Mouse (Mus musculus) limb, embryonic 10.5 days (tissue): Measurements from ENCODE around the gene Gjc2. TPM values are rescaled to one million over a fixed set of nuclear protein-coding genes. Genes with fewer than 3 reads are reported as not detected.

Experiments
- DNase-seq: peaks from one replicate; pipeline ENCODE4 v3.0.0-alpha.2; 2017; ENCODE audit warnings: low spot score
- H3K27ac ChIP-seq: fragments of 300-500 bp; sonication (generic); 2 replicates; pipeline ENCODE4 v1.5.1; 2016; ENCODE audit warnings: mild to moderate bottlenecking
- H3K27me3 ChIP-seq: fragments of 300-500 bp; sonication (generic); 2 replicates; pipeline ENCODE4 v1.6.1; 2016; ENCODE audit warnings: low read depth, mild to moderate bottlenecking; ENCODE audit not compliant: poor library complexity, severe bottlenecking
- H3K36me3 ChIP-seq: fragments of 300-500 bp; sonication (generic); 2 replicates; pipeline ENCODE4 v1.6.1; 2016; ENCODE audit warnings: mild to moderate bottlenecking, moderate library complexity
- H3K4me1 ChIP-seq: fragments of 300-500 bp; sonication (generic); 2 replicates; pipeline ENCODE4 v1.6.1; 2016
- H3K4me3 ChIP-seq: fragments of 300-500 bp; sonication (generic); 2 replicates; pipeline ENCODE4 v1.5.1; 2016; ENCODE audit warnings: mild to moderate bottlenecking, moderate library complexity
- H3K9me3 ChIP-seq: fragments of 300-500 bp; sonication (generic); replicated peaks from 2 replicates; pipeline ENCODE4 v1.6.1; 2016; ENCODE audit warnings: mild to moderate bottlenecking
- WGBS: fragments of 180-500 bp; shearing (Covaris S2); methylation state at CpG from one replicate; pipeline ENCODE4 v1.1.7; 2016; 5-methylcytosine and 5-hydroxymethylcytosine counted together
- polyA plus RNA-seq: library from polyadenylated mRNA; unstranded; fragments of >200 nt; fragmentation: Nextera tagmentation; extraction: Ambion mirVana; gene quantifications from 2 replicates; pipeline ENCODE4 v1.2.1, GENCODE M21; 2016

Gene Gjc2
- polyA plus RNA-seq, 1 experiment from 2014 or later, result 0.23 TPM

DNA sequence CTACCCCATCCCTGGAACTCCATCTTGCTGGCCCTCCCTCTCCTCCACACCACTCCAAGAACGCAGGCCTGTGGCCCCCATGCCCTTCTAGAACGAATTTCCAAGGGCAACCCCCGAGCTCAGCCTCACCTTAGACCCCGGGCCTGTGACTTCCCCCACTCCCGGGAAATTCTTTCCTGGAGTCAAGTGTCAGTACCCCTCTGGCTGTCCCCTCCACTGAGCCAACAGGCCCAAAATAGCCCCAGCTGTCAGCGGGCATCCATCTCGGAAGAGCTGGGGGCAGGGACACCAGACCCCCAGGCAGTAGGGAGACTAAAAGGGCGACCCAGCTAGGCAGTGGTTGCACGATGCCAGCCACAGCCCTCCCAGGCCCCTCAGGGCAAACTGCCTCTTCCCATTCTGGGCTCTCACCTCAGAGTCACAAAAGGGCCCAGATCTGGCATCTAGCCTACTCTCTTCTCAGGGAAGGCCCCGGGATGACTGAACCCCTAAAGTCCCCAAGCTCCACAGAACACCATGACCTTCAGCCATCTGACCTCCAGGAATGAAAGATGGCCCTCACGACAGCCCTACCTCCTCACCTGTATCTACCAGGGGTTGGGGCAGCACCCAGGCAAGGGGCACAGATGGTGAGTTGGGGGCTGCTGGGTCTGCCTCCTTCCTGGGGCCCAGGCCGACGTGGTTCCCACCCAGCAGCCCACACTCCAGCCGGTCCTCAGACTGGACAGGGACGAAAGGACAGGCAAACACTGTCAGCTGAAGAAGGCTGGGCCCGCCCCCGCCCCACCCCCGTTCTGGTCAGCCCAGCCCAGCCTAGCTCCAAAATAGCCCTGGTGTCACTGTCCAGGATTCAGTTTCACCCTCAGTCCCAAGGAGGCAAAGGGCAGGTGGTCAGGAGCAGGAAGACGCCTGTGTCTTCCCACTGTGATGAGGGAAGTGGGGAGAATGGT is 44.2 kb downstream of the Gjc2 start:
- 69% methylated on average over 19 of the region's 19 CpGs for WGBS
- Histone ChIP-seq H3K36me3 (no peaks in the 10 kb centered on the region), H3K4me1 (peaks cover 23% of the 10 kb centered on the region), H3K27ac (no peak overlapping the region), H3K4me3 (no peak overlapping the region), H3K9me3 (no peaks in the 10 kb centered on the region), H3K27me3 (peaks cover 72% of the 10 kb centered on the region)
- DNase-seq, result no peak

DNA sequence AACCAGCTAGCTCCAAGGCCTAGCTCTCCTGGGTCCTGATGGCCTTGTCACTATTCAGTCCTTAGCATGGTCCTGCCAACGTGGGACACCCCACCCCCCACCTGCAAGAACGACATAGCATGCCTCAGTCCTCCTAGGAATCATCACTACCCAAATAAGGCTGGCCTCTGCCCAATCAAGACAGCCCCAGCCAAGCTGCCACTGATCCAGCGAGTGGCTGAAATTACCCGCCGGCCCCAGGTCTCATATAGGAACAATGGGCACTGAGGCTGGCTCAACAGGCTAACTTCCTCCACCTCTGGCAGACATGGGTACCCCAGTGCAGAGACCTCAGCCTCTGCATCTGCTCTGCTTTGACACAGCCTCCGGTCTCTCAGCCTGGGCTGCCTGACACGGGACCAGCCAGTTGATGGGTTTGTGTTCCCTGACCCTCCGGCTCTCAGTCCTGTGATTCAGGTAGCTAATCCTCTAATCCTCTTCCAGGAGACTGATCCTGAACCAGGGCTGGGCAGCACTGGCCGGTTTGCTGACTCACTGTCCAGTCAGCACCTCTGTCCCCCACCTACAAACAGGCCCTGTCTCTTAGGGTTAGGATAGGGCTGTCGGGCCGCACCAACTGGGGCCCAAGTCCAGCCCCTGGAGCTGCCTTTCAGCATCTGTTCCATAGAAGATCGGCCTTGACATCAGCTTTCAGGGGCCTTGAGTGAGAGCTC is 45.9 kb downstream of the Gjc2 start:
- H3K4me1 ChIP-seq, result peaks cover 22% of the 10 kb centered on the region
- no peaks in the 10 kb centered on the region for H3K36me3 ChIP-seq
- H3K27ac ChIP-seq, result no peak overlapping the region
- H3K27me3 ChIP-seq, result peaks cover 88% of the 10 kb centered on the region
- 75% methylated on average over 12 of the region's 12 CpGs for WGBS
- DNase-seq, result no peak
- H3K4me3 ChIP-seq, result no peak overlapping the region
- no peaks in the 10 kb centered on the region for H3K9me3 ChIP-seq

DNA sequence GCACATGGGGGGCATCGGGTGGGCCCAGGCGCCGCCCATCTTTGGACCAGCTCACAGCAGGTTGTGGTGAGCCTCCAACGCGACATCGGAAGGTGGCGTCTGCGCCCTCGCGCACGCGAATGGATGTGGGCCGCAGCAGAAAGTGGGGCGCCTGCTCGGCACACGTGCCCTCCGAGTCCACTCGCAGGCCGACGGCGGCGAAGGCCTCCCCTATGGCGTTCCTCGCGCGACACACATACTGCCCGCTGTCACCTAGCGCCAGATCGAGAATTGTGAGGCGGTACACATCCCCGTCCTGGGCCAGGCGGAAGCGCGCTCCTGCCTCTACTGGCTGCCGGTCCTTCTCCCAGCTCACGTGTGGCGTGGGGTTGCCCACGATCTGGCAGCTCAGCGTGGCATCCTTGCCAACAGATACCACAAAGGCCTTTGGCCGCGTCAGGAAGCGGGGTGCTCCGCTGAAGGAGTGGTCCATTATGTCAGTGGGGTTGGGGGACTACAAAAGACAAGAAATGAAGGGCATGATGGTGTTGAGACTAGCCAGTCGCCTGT is 47.0 kb downstream of the Gjc2 start, which contains the start of gene Obscn:
Gene Obscn (minus strand): TSS at position 499 of the 549 bp plus-strand sequence.
- DNase-seq, result peak; percentile 39
- Histone ChIP-seq H3K36me3 (no peaks in the 10 kb centered on the region), H3K4me1 (peaks cover 19% of the 10 kb centered on the region), H3K4me3 (peak within 1 kb of the TSS; percentile 31), H3K27me3 (peaks cover 98% of the 10 kb centered on the region), H3K9me3 (no peaks in the 10 kb centered on the region), H3K27ac (no peak within 1 kb of the TSS)
- WGBS, result 17% methylated on average over 44 of the region's 44 CpGs

DNA sequence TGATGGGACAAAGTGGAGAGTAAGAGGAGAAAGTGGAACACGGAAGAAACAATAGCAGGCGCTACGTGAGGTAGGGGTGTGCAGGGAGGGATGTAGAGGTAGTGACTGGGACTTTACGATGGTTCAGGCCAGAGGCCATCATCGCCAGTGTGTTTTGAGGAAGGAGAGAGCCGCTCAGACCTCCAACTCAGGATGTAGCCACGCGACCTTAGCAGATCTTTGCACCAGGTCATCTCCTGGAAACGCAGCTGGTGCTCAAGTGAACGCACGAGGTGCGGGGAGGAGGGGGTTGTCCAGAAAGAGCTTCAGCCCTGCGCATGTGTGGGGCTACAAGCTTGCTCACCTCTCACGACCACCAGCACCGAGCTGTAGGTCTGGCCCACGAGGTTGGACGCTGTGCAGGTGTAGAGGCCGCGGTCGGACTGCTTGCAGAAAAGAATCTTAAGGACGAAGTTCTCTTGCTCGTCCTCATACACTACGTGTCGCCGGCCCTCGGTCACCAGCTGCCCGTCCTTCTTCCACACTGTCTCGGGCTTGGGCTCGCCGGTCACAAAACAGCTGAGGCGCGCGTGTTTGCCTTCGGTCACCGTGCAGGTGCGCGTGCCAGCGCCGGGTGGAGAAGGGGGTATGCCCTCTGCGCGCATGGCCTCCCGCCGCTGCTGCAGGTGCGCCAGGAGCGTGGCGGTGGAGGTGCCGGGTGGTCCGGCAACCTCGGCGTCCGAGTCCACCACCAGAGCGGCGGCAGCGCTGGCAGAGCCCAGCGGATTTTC is 47.8 kb downstream of the Gjc2 start:
- Histone ChIP-seq H3K27ac (no peak overlapping the region), H3K9me3 (no peaks in the 10 kb centered on the region), H3K27me3 (peaks cover 97% of the 10 kb centered on the region), H3K36me3 (no peaks in the 10 kb centered on the region), H3K4me1 (peaks cover 19% of the 10 kb centered on the region), H3K4me3 (peak overlapping the region; percentile 31)
- WGBS, result 10% methylated on average over 55 of the region's 55 CpGs
- no peak for DNase-seq

DNA sequence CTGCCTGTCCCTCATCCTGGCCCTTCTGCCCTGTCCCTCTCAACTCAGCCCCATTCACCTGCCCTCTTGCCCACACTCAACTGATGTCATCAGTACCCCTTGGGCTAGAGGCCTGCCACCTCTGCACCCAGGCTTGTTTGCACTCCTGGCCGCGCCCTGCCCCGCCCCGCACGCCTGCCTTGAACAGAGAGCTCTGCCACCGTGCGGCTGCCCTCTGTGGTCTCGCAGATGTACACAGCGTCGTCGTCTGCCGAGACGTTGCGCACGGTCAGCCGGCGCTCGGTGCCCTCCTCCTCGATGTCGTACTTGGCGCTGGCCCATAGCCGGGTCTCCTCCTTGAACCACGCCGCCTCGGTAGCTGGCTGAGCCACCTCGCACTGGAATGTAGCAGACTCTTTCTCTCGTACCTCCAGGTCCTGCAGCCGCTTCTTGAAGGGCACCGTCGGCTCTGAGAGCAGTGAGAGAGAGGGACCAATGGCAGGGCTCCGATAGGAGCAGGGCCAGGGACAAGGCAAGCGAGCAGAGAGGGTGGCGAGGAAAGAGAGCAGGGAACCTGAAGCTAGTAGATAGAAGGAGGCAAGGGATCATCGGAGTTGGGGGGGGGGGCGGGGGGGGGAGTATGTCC is 48.5 kb downstream of the Gjc2 start:
- Histone ChIP-seq H3K27me3 (peaks cover 93% of the 10 kb centered on the region), H3K36me3 (no peaks in the 10 kb centered on the region), H3K27ac (no peak overlapping the region), H3K9me3 (no peaks in the 10 kb centered on the region), H3K4me3 (peak overlapping the region; percentile 4; the same call in 1 of the 2 replicates), H3K4me1 (peaks cover 19% of the 10 kb centered on the region)
- 8% methylated on average over 34 of the region's 35 CpGs for WGBS
- peak; percentile 38 for DNase-seq

DNA sequence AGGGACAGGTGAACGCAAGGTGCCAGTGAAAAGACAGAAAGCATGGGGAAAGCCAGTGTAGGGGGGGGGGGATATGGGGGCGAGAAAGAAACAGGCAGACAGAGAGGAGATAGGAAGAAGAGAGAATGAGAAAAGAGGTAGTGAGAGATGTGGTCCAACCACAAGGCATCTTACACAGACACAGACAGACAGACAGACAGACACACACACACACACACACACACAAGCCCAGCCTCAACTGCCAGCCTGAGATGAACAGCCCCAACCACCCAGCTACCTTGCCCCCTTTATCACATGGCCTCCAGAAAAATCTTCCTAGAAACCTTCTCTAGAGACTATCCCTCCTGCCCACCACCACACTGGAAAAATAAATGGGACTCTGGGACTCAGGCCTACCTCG is 50.9 kb downstream of the Gjc2 start:
- no peaks in the 10 kb centered on the region for H3K9me3 ChIP-seq
- H3K27me3 ChIP-seq, result peaks cover 71% of the 10 kb centered on the region
- no peak overlapping the region for H3K4me3 ChIP-seq
- peaks cover 16% of the 10 kb centered on the region for H3K4me1 ChIP-seq
- no peak overlapping the region for H3K27ac ChIP-seq
- no peak for DNase-seq
- 77% methylated on average over 2 of the region's 3 CpGs for WGBS
- no peaks in the 10 kb centered on the region for H3K36me3 ChIP-seq

DNA sequence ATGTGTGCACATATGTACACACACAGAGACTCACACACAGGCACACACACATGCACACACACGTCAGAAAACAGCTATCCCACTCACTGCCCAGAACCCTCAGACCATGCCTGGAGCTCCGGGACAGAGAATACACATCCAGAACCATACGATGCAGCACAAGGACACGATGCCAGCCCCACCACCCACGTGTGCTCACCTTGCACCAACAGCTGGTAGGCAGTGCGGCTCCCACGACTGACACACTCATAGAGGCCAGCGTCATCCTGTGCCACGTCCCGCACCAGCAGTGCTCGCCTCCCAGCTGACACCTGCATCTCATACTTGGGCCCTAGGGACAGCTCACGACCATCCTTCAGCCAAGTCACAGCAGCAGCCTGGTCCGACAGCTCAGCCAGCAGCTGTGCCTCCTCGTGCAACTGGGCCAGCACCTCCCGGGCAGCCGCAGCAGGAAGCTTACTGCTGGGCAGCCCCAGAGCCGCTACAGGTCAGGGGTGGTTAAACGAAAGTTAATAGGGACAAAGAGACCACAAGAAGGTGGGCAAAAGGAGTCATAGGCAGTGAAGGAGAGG is 51.6 kb downstream of the Gjc2 start:
- H3K27me3 ChIP-seq, result peaks cover 65% of the 10 kb centered on the region
- H3K36me3 ChIP-seq, result no peaks in the 10 kb centered on the region
- 76% methylated on average over 18 of the region's 18 CpGs for WGBS
- no peaks in the 10 kb centered on the region for H3K9me3 ChIP-seq
- H3K27ac ChIP-seq, result no peak overlapping the region
- H3K4me3 ChIP-seq, result no peak overlapping the region
- DNase-seq, result no peak
- H3K4me1 ChIP-seq, result peaks cover 16% of the 10 kb centered on the region

DNA sequence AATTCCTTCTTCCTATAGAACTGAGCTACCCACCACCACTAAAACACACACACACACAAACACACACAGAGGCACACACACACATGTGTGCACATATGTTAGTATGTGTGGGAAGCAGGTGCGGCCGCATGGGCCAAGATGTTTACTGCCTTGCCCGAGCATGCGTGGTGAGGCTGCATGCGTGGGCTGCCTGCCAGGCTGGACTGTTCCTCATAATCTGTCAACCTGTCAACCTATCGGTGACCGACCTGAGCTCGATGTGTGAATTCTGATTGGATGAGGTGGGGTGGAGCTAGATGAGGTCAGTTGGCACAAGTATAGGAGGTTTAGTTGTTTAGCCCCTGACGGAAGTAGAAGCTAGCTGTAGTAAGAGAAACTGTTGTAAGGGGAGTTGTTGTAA is 52.2 kb downstream of the Gjc2 start:
- H3K27me3 ChIP-seq, result peaks cover 58% of the 10 kb centered on the region
- H3K4me1 ChIP-seq, result peaks cover 12% of the 10 kb centered on the region
- WGBS, result 92% methylated on average over 9 of the region's 9 CpGs
- DNase-seq, result no peak
- no peak overlapping the region for H3K4me3 ChIP-seq
- no peak overlapping the region for H3K27ac ChIP-seq
- no peaks in the 10 kb centered on the region for H3K9me3 ChIP-seq
- no peaks in the 10 kb centered on the region for H3K36me3 ChIP-seq

Other genes with a start within 250 kb of the Gjc2 start
- 222 and 238 TPM in 2 replicates for gene Rnf187, start 244.3 kb downstream of the Gjc2 start, polyA plus RNA-seq
- gene Hist3h2ba, start 234.3 kb downstream of the Gjc2 start, polyA plus RNA-seq, result 3.2 and 4.5 TPM in 2 replicates
- gene Hist3h2a, start 228.5 kb downstream of the Gjc2 start, polyA plus RNA-seq, result 8.4 and 11.3 TPM in 2 replicates
- 0.31 and 0.35 TPM in 2 replicates for gene Trim17, start 228.5 kb downstream of the Gjc2 start, polyA plus RNA-seq
- 17.8 and 20.7 TPM in 2 replicates for gene Trim11, start 205.1 kb downstream of the Gjc2 start, polyA plus RNA-seq
- 0.11 and 0.13 TPM in 2 replicates for gene Obscn, start 46.8 kb downstream of the Gjc2 start, polyA plus RNA-seq
- gene Iba57, start 19.5 kb downstream of the Gjc2 start, polyA plus RNA-seq, result 3.3 and 4.5 TPM in 2 replicates
- gene Guk1, start 9.0 kb upstream of the Gjc2 start, polyA plus RNA-seq, result 145 and 155 TPM in 2 replicates
- gene Mrpl55, start 19.3 kb upstream of the Gjc2 start, polyA plus RNA-seq, result 123 and 131 TPM in 2 replicates
- 35.1 and 40.2 TPM in 2 replicates for gene 2310033P09Rik, start 25.1 kb upstream of the Gjc2 start, polyA plus RNA-seq
- 648 and 692 TPM in 2 replicates for gene Arf1, start 45.1 kb upstream of the Gjc2 start, polyA plus RNA-seq
- 0.14 and 0.53 TPM in 2 replicates for gene Wnt3a, start 107.5 kb upstream of the Gjc2 start, polyA plus RNA-seq
- 1.2 and 1.8 TPM in 2 replicates for gene Wnt9a, start 123.7 kb upstream of the Gjc2 start, polyA plus RNA-seq
- not detected in 2 replicates for gene Prss38, start 192.4 kb upstream of the Gjc2 start, polyA plus RNA-seq